8 mouse cellular contexts compared by ENCODE assay signal in the genomic region with DNA sequence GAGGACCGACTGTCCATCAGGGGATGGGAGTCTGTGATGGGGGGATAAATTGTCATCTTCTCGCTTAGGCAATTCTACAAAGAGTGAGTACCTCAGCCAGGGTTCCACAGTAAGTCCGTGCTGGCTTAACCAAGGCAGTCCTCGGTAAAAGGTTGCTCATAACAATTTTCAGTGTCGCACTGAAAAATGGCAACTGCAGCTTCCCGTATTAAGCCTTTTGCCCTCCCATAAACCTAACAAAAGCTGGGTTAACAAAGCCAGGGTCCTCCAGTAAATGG. TPM values are rescaled to one million over a fixed set of nuclear protein-coding genes. Genes with fewer than 3 reads are reported as not detected.
A peak's percentile ranks its signal among the peaks of the same experiment; 100 is the strongest.
DNase-seq lines count a peak whose midpoint lies in the region; ATAC-seq and TF ChIP-seq lines count a peak whose summit lies in the region.

No protein-coding gene starts in this region.

- H3K9me3 ChIP-seq in hindbrain, embryonic 13.5 days: no peaks in the 10 kb centered on the region
- no peaks in the 10 kb centered on the region for H3K9me3 ChIP-seq in midbrain, embryonic 15.5 days

- peak overlapping the region; percentile 82 for H3K4me3 ChIP-seq in left cerebral cortex, adult 2 months
- H3K4me3 ChIP-seq in hindbrain, embryonic 13.5 days: peak overlapping the region; percentile 83
- peak overlapping the region; percentile 87 for H3K4me3 ChIP-seq in midbrain, embryonic 15.5 days

- no peak for DNase-seq in left cerebral cortex, adult 2 months (ENCODE audit: extremely low spot score in 1 of 2, low spot score in 2 of 2)
- no peak for DNase-seq in left cerebral cortex, adult 8-10 months (ENCODE audit: low spot score in 2 of 2)
- peak; percentile 3 for DNase-seq in brain, embryonic 14.5 days (ENCODE audit: low read depth)
- DNase-seq in cerebellum, adult 18-20 months: no peak
- DNase-seq in left cerebral cortex, postnatal 14 days (ENCODE audit: low spot score in 2 of 2): no peak
- DNase-seq in adrenal gland, adult 2 months: no peak

- no peak for TF ChIP-seq CTCF in left cerebral cortex, adult 2 months (IDR thresholded peaks at IDR 0.05)
- no peak for TF ChIP-seq CTCF in brain, embryonic 14.5 days (IDR thresholded peaks at IDR 0.05; ENCODE audit: borderline replicate concordance, extremely low read depth, insufficient read depth, insufficient read length)

- peak overlapping the region; percentile 90 for H3K4me2 ChIP-seq in hindbrain, embryonic 13.5 days
- peak overlapping the region; percentile 94 for H3K4me2 ChIP-seq in midbrain, embryonic 15.5 days

- H3K4me1 ChIP-seq in hindbrain, embryonic 13.5 days (replicated peaks): peaks cover 12% of the 10 kb centered on the region
- H3K4me1 ChIP-seq in midbrain, embryonic 15.5 days: peaks cover 12% of the 10 kb centered on the region

- H3K27ac ChIP-seq in left cerebral cortex, adult 2 months: no peak overlapping the region
- H3K27ac ChIP-seq in hindbrain, embryonic 13.5 days: no peak overlapping the region
- H3K27ac ChIP-seq in midbrain, embryonic 15.5 days: no peak overlapping the region

- no peak for ATAC-seq in hindbrain, embryonic 13.5 days (ENCODE audit: low FRiP score)
- no peak; the same call in 1 of the 2 replicates for ATAC-seq in midbrain, embryonic 15.5 days (replicated peaks)

- WGBS in hindbrain, embryonic 13.5 days: 5% methylated on average over 6 of the region's 6 CpGs
- 3% methylated on average over 6 of the region's 6 CpGs for WGBS in midbrain, embryonic 15.5 days

- no peaks in the 10 kb centered on the region for H3K36me3 ChIP-seq in hindbrain, embryonic 13.5 days
- no peaks in the 10 kb centered on the region for H3K36me3 ChIP-seq in midbrain, embryonic 15.5 days (replicated peaks)

- peak overlapping the region; percentile 77 for H3K9ac ChIP-seq in hindbrain, embryonic 13.5 days
- peak overlapping the region; percentile 48 for H3K9ac ChIP-seq in midbrain, embryonic 15.5 days

- intact Hi-C loops in left cerebral cortex, adult 2 months (cut with DNase I): no loop called here
- intact Hi-C loops in left cerebral cortex, postnatal 14 days (cut with DNase I): loop anchor here (5.0 kb wide), 1 partner anchor 43 kb away; the partner anchor contains the start of gene Ndrg4

- TF ChIP-seq POLR2A in brain, embryonic 14.5 days (IDR thresholded peaks at IDR 0.05; ENCODE audit: borderline replicate concordance, extremely low read depth, insufficient read depth, insufficient read length, poor library complexity, severe bottlenecking): no peak

- H3K27me3 ChIP-seq in hindbrain, embryonic 13.5 days: peaks cover 11% of the 10 kb centered on the region
- 0 out of 2 replicates have a peak, but pooled peaks cover 1% of the 10 kb centered on the region for H3K27me3 ChIP-seq in midbrain, embryonic 15.5 days (replicated peaks)

RNA-seq across cellular contexts. Expression of gene Gins3, which starts 0.7 kb away (rescaled TPM):
- total RNA-seq in left cerebral cortex, adult 2 months (2021): 1 to 10 TPM; 2.8 to 3.3 TPM
- 1 to 10 TPM; 2.0 to 3.0 (median 2.7) TPM for total RNA-seq in left cerebral cortex, adult 8-10 months (2022)
- polyA plus RNA-seq in brain, embryonic 14.5 days (2012; rRNA removed): 4.6 and 6.2 TPM in 2 replicates
- polyA plus RNA-seq in hindbrain, embryonic 13.5 days (2015; fragmentation: Nextera tagmentation; extraction: Ambion mirVana): 8.1 and 8.2 TPM in 2 replicates
- polyA plus RNA-seq in midbrain, embryonic 15.5 days (2015; fragmentation: Nextera tagmentation; extraction: Ambion mirVana): 6.6 and 7.5 TPM in 2 replicates
- 1 to 10 TPM; 1.2 to 1.4 TPM for total RNA-seq in left cerebral cortex, postnatal 14 days (2021)
- total RNA-seq in adrenal gland, adult 2 months (2021): 1 to 10 TPM; 2.0 to 2.8 TPM
- 1.2 and 1.7 TPM in 2 replicates for polyA plus RNA-seq in adrenal gland, adult 2 months (2012; rRNA removed)

RNA-seq across cellular contexts. Expression of gene Ndrg4, which starts 42.8 kb away (rescaled TPM):
- 1,000 to 10,000 TPM; 1,675 to 1,813 TPM for total RNA-seq in left cerebral cortex, adult 2 months (2021)
- 1,000 to 10,000 TPM; 1,680 to 1,868 (median 1,803) TPM for total RNA-seq in left cerebral cortex, adult 8-10 months (2022)
- 348 and 357 TPM in 2 replicates for polyA plus RNA-seq in brain, embryonic 14.5 days (2012; rRNA removed)
- 224 and 229 TPM in 2 replicates for polyA plus RNA-seq in hindbrain, embryonic 13.5 days (2015; fragmentation: Nextera tagmentation; extraction: Ambion mirVana)
- polyA plus RNA-seq in midbrain, embryonic 15.5 days (2015; fragmentation: Nextera tagmentation; extraction: Ambion mirVana): 379 and 386 TPM in 2 replicates
- 1,000 to 10,000 TPM; 1,641 to 1,725 TPM for total RNA-seq in left cerebral cortex, postnatal 14 days (2021)
- total RNA-seq in adrenal gland, adult 2 months (2021): 10 to 100 TPM; 18.5 to 30.1 TPM
- polyA plus RNA-seq in adrenal gland, adult 2 months (2012; rRNA removed): 81.1 and 101 TPM in 2 replicates

RNA-seq across cellular contexts. Expression of gene Prss54, which starts 57.9 kb away (rescaled TPM):
- under 1 TPM in 1 of 2 experiments, not detected in 1; 0.30 TPM for total RNA-seq in left cerebral cortex, adult 2 months (2021)
- not detected for total RNA-seq in left cerebral cortex, adult 8-10 months (2022)
- polyA plus RNA-seq in brain, embryonic 14.5 days (2012; rRNA removed): not detected in 2 replicates
- not detected in 2 replicates for polyA plus RNA-seq in hindbrain, embryonic 13.5 days (2015; fragmentation: Nextera tagmentation; extraction: Ambion mirVana)
- not detected in 2 replicates for polyA plus RNA-seq in midbrain, embryonic 15.5 days (2015; fragmentation: Nextera tagmentation; extraction: Ambion mirVana)
- total RNA-seq in left cerebral cortex, postnatal 14 days (2021): under 1 TPM; 0.31 to 0.38 TPM
- not detected for total RNA-seq in adrenal gland, adult 2 months (2021)
- polyA plus RNA-seq in adrenal gland, adult 2 months (2012; rRNA removed): not detected in 2 replicates

Comparison
In these comparisons a context has a peak if more than half of its experiments do, and no peak if none do; other contexts are left out.
1. RNA of gene Ndrg4, which starts 42.8 kb away (total RNA-seq): 1,680 to 1,868 TPM in left cerebral cortex, adult 8-10 months, 1,675 to 1,813 TPM in left cerebral cortex, adult 2 months and 1,641 to 1,725 TPM in left cerebral cortex, postnatal 14 days; 18.5 to 30.1 TPM in adrenal gland, adult 2 months; every median in the first group is over 10 times any median in the second.
2. Peak in every context shown above with its lines, with median percentiles within 50 percentile points of each other: H3K4me3 ChIP-seq.